Mouse (Mus musculus) limb, embryonic 11.5 days (tissue): ENCODE measurements around the gene Mipol1. TPM values are rescaled to one million over a fixed set of nuclear protein-coding genes. Genes with fewer than 3 reads are reported as not detected.
A peak's percentile ranks its signal among the peaks of the same experiment; 100 is the strongest.

Experiments used
- ATAC-seq: fragments of 200-750 bp; cut with Nextera tagmentation; 2 replicates; pipeline ENCODE4 v1.8.0; 2017; ENCODE audit warnings: low read depth; ENCODE audit not compliant: insufficient number of reproducible peaks, low FRiP score, low TSS enrichment
- DNase-seq: peaks from one replicate; pipeline ENCODE4 v3.0.0-alpha.2; 2015; ENCODE audit warnings: low spot score
- H3K27ac ChIP-seq: fragments of 300-500 bp; sonication (generic); replicated peaks from 2 replicates; pipeline ENCODE4 v1.5.1; 2014; ENCODE audit warnings: low read depth, mild to moderate bottlenecking, low read length
- H3K27me3 ChIP-seq: fragments of 300-500 bp; sonication (generic); 2 replicates; pipeline ENCODE4 v1.6.1; 2014; ENCODE audit warnings: mild to moderate bottlenecking, low read length, mixed read lengths; ENCODE audit not compliant: control insufficient read depth, insufficient read depth
- H3K36me3 ChIP-seq: fragments of 300-500 bp; sonication (generic); 2 replicates; pipeline ENCODE4 v1.6.1; 2014; ENCODE audit warnings: mild to moderate bottlenecking, low read length, moderate library complexity, mixed read lengths; ENCODE audit not compliant: control insufficient read depth, insufficient read depth
- H3K4me1 ChIP-seq: fragments of 300-500 bp; sonication (generic); 2 replicates; pipeline ENCODE4 v1.6.1; 2014; ENCODE audit warnings: low read length, mixed read lengths; ENCODE audit not compliant: control insufficient read depth, insufficient read depth
- H3K4me2 ChIP-seq: fragments of 300-500 bp; sonication (generic); 2 replicates; pipeline ENCODE4 v1.6.1; 2014; ENCODE audit warnings: low read depth, mild to moderate bottlenecking, moderate library complexity; ENCODE audit not compliant: severe bottlenecking
- H3K4me3 ChIP-seq: fragments of 300-500 bp; sonication (generic); 2 replicates; pipeline ENCODE4 v1.5.1; 2014; ENCODE audit warnings: low read depth, low read length
- H3K9ac ChIP-seq: fragments of 300-500 bp; sonication (generic); 2 replicates; pipeline ENCODE4 v1.6.1; 2014; ENCODE audit warnings: mild to moderate bottlenecking, low read length
- H3K9me3 ChIP-seq: fragments of 300-500 bp; sonication (generic); 2 replicates; pipeline ENCODE4 v1.6.1; 2016; ENCODE audit warnings: low read length; ENCODE audit not compliant: control insufficient read depth
- WGBS: fragments of 180-500 bp; shearing (Covaris S2); extraction: QIAGEN DNeasy Blood & Tissue Kit; methylation state at CpG from one replicate; pipeline ENCODE4 v1.1.7; 2014; 5-methylcytosine and 5-hydroxymethylcytosine counted together
- polyA plus RNA-seq: library from polyadenylated mRNA; unstranded; fragments of >200 nt; fragmentation: Nextera tagmentation; extraction: Ambion mirVana; gene quantifications from 2 replicates; pipeline ENCODE4 v1.2.1, GENCODE M21; 2014

The Mipol1 gene
- polyA plus RNA-seq, 1 experiment from 2014 or later = 9.1 TPM

- no peak overlapping the region for H3K4me3 ChIP-seq
- ATAC-seq (peak; percentile 44; the same call in 1 of the 2 replicates), DNase-seq (peak; percentile 34)
- H3K4me2 ChIP-seq = no peak overlapping the region
- 44% methylated on average over 6 of the region's 6 CpGs for WGBS
- no peak overlapping the region for H3K27ac ChIP-seq
- no peaks in the 10 kb centered on the region for H3K9me3 ChIP-seq
- H3K27me3 ChIP-seq = no peaks in the 10 kb centered on the region
- H3K36me3 ChIP-seq = no peaks in the 10 kb centered on the region
- H3K4me1 ChIP-seq = no peaks in the 10 kb centered on the region
- no peak overlapping the region for H3K9ac ChIP-seq
Measured at GRCm38 (mm10) chr12:57382797-57383196, 152.6 kb downstream of the Mipol1 start.

DNA sequence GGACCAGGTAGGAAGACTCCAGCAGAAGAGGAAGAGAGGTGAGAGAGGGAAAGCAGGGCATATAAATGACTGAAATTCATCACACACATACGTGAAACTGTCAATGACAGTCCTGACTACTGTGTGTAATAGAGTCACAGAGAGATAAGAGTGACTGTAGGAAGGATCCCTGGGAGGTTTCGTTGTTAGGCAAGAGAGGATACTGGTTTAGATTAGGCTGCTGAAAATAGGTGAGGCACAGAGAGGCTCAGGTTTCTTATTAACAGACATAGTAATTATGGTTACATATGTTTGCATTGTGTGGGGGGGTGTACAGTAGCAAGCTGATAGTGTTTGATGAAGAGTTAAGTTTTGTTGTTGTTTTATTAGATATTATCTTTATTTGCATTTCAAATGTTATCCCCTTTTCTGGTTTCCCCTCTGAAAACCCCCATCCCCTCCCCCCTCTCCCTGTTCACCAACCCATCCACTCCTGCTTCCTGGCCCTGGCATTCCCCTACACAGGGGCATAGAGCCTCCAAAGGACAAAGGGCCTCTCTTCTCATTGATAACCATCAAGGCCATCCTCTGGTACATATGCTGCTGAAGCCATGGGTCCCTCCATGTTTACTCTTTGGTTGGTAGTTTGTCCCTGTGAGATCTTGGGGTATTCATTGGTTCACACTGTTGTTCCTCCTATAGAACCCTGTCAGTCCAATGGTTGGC, 157.5 kb downstream of the Mipol1 start:
- 83% methylated on average over 2 of the region's 2 CpGs for WGBS
- H3K4me3 ChIP-seq = no peak overlapping the region
- H3K9me3 ChIP-seq = no peaks in the 10 kb centered on the region

GRCm38 (mm10) chr12:57399547-57399946, 169.3 kb downstream of the Mipol1 start:
- ATAC-seq (no peak), DNase-seq (no peak)
- Histone ChIP-seq H3K4me1 (no peaks in the 10 kb centered on the region), H3K9me3 (no peaks in the 10 kb centered on the region), H3K4me2 (no peak overlapping the region), H3K9ac (no peak overlapping the region), H3K27me3 (no peaks in the 10 kb centered on the region), H3K4me3 (no peak overlapping the region), H3K27ac (no peak overlapping the region), H3K36me3 (no peaks in the 10 kb centered on the region)
- WGBS = 69% methylated on average over 4 of the region's 4 CpGs

More for the DNA sequence above, 157.5 kb downstream of the Mipol1 start:
- H3K27ac ChIP-seq = no peak overlapping the region
- no peak for ATAC-seq
- H3K27me3 ChIP-seq = no peaks in the 10 kb centered on the region
- H3K4me2 ChIP-seq = no peak overlapping the region
- H3K9ac ChIP-seq = no peak overlapping the region
- DNase-seq = no peak
- no peaks in the 10 kb centered on the region for H3K36me3 ChIP-seq
- H3K4me1 ChIP-seq = no peaks in the 10 kb centered on the region

GRCm38 (mm10) chr12:57400186-57400585, 170.0 kb downstream of the Mipol1 start:
- no peaks in the 10 kb centered on the region for H3K4me1 ChIP-seq
- no peak overlapping the region for H3K27ac ChIP-seq
- DNase-seq = no peak
- no peak overlapping the region for H3K4me2 ChIP-seq
- H3K36me3 ChIP-seq = no peaks in the 10 kb centered on the region
- no peak overlapping the region for H3K9ac ChIP-seq
- H3K27me3 ChIP-seq = no peaks in the 10 kb centered on the region
- no peak for ATAC-seq
- no peaks in the 10 kb centered on the region for H3K9me3 ChIP-seq
- 72% methylated on average over 4 of the region's 4 CpGs for WGBS
- no peak overlapping the region for H3K4me3 ChIP-seq

DNA sequence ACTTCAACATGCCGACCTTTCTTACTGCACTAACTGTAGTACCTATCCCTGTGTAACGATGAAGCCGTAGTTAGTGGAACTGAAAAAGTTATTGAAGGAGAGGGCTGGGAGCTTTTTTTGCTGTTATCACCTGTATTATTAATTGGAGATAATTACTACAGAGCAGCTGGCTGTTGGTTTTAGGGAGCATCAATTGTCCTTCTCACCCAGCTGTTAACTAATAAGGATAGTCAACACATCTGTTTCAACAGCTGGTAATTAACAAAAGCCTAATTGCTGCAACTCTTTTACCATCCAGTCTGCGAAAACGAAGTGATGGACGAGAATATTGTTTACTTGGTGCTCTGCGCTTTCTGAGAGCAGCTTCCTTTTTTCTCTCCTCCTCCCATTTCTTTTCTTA, 170.9 kb downstream of the Mipol1 start:
- no peak overlapping the region for H3K4me3 ChIP-seq
- H3K36me3 ChIP-seq = no peaks in the 10 kb centered on the region
- no peak for ATAC-seq
- no peak for DNase-seq
- no peaks in the 10 kb centered on the region for H3K27me3 ChIP-seq
- H3K4me1 ChIP-seq = no peaks in the 10 kb centered on the region
- 51% methylated on average over 7 of the region's 7 CpGs for WGBS
- no peak overlapping the region for H3K4me2 ChIP-seq
- H3K27ac ChIP-seq = no peak overlapping the region
- H3K9me3 ChIP-seq = no peaks in the 10 kb centered on the region
- no peak overlapping the region for H3K9ac ChIP-seq

DNA sequence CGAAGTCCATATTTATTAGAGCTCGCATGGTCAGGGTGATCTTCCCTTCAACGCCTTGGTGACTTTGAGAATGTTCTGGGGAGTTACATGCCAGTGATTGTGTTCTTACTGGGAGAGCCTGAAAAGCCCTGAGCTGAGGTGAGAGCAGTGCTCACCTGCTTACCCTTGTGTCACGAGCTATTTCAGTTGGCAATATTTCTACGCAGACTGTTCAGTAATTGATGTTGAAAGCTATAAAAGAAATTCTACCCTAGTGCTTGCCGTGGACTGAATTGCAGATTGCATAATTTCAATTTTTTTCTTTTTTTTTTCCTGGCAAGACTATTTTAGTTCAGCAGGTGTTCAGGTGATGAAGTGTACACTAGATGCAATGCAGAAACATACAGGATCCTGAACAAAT, 172.1 kb downstream of the Mipol1 start:
- Histone ChIP-seq H3K4me2 (no peak overlapping the region), H3K9me3 (no peaks in the 10 kb centered on the region), H3K27me3 (no peaks in the 10 kb centered on the region), H3K27ac (no peak overlapping the region), H3K9ac (no peak overlapping the region), H3K4me3 (no peak overlapping the region), H3K4me1 (no peaks in the 10 kb centered on the region), H3K36me3 (no peaks in the 10 kb centered on the region)
- DNase-seq = no peak
- no peak for ATAC-seq
- WGBS = 86% methylated on average over 6 of the region's 6 CpGs

DNA sequence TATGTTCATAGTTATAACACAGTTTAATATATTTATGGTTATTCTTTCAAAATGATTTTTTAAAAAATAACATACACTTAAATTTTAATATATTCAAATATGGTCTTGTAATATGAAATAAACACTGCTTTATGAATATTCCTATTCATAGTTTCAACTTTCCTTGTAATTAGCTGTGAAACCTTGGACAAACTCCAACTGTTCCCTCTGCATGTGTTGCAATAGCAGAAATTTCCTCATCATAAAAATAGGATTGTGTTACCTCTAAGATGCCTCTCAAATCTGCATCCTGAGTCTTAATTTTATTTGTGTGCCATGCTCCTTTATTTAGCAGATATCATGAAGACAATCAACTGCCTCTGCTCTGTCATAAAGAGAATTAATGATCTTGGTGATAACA, 179.7 kb downstream of the Mipol1 start:
- H3K4me3 ChIP-seq = no peak overlapping the region
- no peak overlapping the region for H3K4me2 ChIP-seq
- H3K4me1 ChIP-seq = no peaks in the 10 kb centered on the region
- DNase-seq (no peak), ATAC-seq (no peak)
- H3K36me3 ChIP-seq = no peaks in the 10 kb centered on the region
- H3K27ac ChIP-seq = no peak overlapping the region
- H3K9me3 ChIP-seq = no peaks in the 10 kb centered on the region
- no peaks in the 10 kb centered on the region for H3K27me3 ChIP-seq
- no peak overlapping the region for H3K9ac ChIP-seq

DNA sequence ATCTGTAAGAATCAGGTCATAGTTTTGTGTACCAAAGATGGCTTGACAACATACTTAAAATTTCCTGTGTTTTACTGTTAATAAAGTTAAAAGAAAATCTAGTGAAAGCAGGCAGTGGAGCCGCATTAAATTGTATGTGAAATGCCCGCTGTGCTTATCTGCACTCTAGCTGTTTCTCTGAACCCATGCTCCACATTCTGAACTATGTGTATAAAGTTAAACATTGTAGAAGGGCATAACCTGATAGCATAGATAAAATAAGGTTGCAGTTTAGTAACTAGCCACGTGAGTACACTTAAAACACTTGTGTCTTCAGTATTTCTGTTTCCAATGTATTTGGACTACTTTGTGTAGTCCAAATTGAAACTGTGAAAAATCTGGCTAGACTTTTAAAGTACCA, 183.6 kb downstream of the Mipol1 start:
- Histone ChIP-seq H3K36me3 (no peaks in the 10 kb centered on the region), H3K27ac (no peak overlapping the region), H3K9ac (no peak overlapping the region), H3K9me3 (no peaks in the 10 kb centered on the region), H3K4me3 (no peak overlapping the region), H3K27me3 (no peaks in the 10 kb centered on the region), H3K4me2 (no peak overlapping the region), H3K4me1 (no peaks in the 10 kb centered on the region)
- DNase-seq (no peak), ATAC-seq (no peak)
- 73% methylated on average over 3 of the region's 3 CpGs for WGBS

DNA sequence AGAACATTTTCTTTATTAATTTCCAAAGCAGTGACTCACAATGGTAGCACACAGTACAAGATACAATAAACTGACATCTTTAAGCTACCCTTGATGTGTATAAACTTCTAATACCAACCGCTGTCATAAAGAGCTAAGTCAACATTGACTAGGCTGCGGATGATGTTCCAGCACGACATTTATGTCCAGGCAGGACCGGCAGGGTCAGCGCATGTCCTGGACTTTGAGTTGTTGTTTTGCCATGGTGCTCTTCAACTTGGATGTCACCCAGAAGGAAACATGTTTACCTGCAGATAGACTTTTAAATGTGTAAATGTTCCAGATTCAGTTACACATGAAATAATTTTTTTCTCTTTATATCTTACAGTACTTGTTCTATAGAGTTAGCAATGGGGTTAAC, 194.7 kb downstream of the Mipol1 start:
- H3K27ac ChIP-seq = no peak overlapping the region
- no peak overlapping the region for H3K9ac ChIP-seq
- ATAC-seq = no peak
- H3K27me3 ChIP-seq = no peaks in the 10 kb centered on the region
- no peaks in the 10 kb centered on the region for H3K9me3 ChIP-seq
- WGBS = 94% methylated on average over 5 of the region's 5 CpGs
- no peaks in the 10 kb centered on the region for H3K36me3 ChIP-seq
- no peaks in the 10 kb centered on the region for H3K4me1 ChIP-seq
- H3K4me3 ChIP-seq = no peak overlapping the region
- no peak for DNase-seq
- no peak overlapping the region for H3K4me2 ChIP-seq
